In the genomic region with DNA sequence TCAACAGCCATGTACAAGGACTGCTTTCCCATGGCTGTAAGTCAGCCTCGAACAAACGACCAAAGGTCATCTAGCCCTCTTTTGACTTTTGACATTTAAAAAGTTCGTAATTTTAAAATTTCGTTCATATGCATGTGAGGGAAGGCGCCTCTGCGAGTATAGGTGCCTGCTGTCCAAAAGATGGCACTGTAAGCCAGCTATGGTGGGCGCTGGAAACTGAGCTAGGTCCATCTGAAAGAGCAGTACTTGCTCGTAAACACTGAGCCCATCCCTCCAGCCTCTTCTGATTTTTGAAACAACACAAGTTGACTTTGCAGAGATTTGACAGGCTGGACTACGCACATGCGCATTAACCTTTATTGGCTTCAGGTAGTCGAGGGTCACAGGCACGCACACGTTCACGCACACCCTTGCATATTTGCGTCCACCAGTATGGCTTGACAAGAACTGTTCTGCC, we compare ENCODE assay signal across 19 mouse cellular contexts. TPM values are rescaled to one million over a fixed set of nuclear protein-coding genes. Genes with fewer than 3 reads are reported as not detected.
DNase-seq lines count a peak whose midpoint lies in the region; ATAC-seq and TF ChIP-seq lines count a peak whose summit lies in the region.
"Had no signal": no experiment of that assay in that cellular context is flagged by ENCODE, and none has a peak within 500 bp of the region (broad histone marks: within the 10 kb centered on the region; RNA-seq: fewer than 3 reads in every experiment).

A gene (plus strand): TSS at position 407 of the 457 bp plus-strand sequence.

- no peak for DNase-seq in midbrain, embryonic 10.5 days (ENCODE audit: low spot score)
- DNase-seq in ES-CJ7 (ENCODE audit: low read depth, low spot score): peak; percentile 35
- DNase-seq in embryo, embryonic 10.5 days (ENCODE audit: low spot score): peak; percentile 24
- no peak for DNase-seq in right cerebral cortex, postnatal 14 days
- DNase-seq: cerebellum, adult 18-20 months; heart, postnatal 10 days; kidney, postnatal 10 days; lung, postnatal 10 days; thymus, postnatal 14 days had no signal

- no peak within 1 kb of the TSS for H3K27ac ChIP-seq in intestine, postnatal 0 days (ENCODE audit: low read depth, low read length)
- H3K27ac ChIP-seq in intestine, embryonic 15.5 days: no peak within 1 kb of the TSS
- no peak within 1 kb of the TSS for H3K27ac ChIP-seq in midbrain, embryonic 15.5 days
- no peak within 1 kb of the TSS for H3K27ac ChIP-seq in midbrain, embryonic 10.5 days (replicated peaks)
- H3K27ac ChIP-seq: forebrain, embryonic 15.5 days had no signal

- H3K4me1 ChIP-seq in intestine, postnatal 0 days (replicated peaks; ENCODE audit: control insufficient read depth, insufficient read depth, low read length): no peaks in the 10 kb centered on the region
- H3K4me1 ChIP-seq in intestine, embryonic 15.5 days (replicated peaks): no peaks in the 10 kb centered on the region
- H3K4me1 ChIP-seq in midbrain, embryonic 15.5 days: no peaks in the 10 kb centered on the region
- H3K4me1 ChIP-seq in midbrain, embryonic 10.5 days: peaks cover 4% of the 10 kb centered on the region
- H3K4me1 ChIP-seq: forebrain, embryonic 15.5 days had no signal

- ATAC-seq in intestine, postnatal 0 days: no peak
- no peak for ATAC-seq in intestine, embryonic 15.5 days
- ATAC-seq in midbrain, embryonic 15.5 days (replicated peaks): peak; percentile 54; the same call in 1 of the 2 replicates
- no peak for ATAC-seq in megakaryocyte progenitor cell, adult 5-6 weeks (replicated peaks; ENCODE audit: poor library complexity)
- ATAC-seq: forebrain, embryonic 15.5 days; hindbrain, embryonic 16.5 days had no signal

- no peak within 1 kb of the TSS for H3K4me3 ChIP-seq in intestine, postnatal 0 days (ENCODE audit: low read depth, low read length)
- H3K4me3 ChIP-seq in intestine, embryonic 15.5 days (replicated peaks): no peak within 1 kb of the TSS
- H3K4me3 ChIP-seq in midbrain, embryonic 15.5 days: no peak within 1 kb of the TSS
- no peak within 1 kb of the TSS for H3K4me3 ChIP-seq in midbrain, embryonic 10.5 days
- H3K4me3 ChIP-seq: erythroblast, embryonic 14.5 days; forebrain, embryonic 15.5 days had no signal

- no peaks in the 10 kb centered on the region for H3K27me3 ChIP-seq in intestine, postnatal 0 days (replicated peaks; ENCODE audit: control insufficient read depth, insufficient read depth, low read length)
- no peaks in the 10 kb centered on the region for H3K27me3 ChIP-seq in intestine, embryonic 15.5 days (replicated peaks)
- no peaks in the 10 kb centered on the region for H3K27me3 ChIP-seq in midbrain, embryonic 15.5 days (replicated peaks)
- no peaks in the 10 kb centered on the region for H3K27me3 ChIP-seq in midbrain, embryonic 10.5 days (ENCODE audit: low read depth, poor library complexity, severe bottlenecking)
- H3K27me3 ChIP-seq: forebrain, embryonic 15.5 days had no signal

- TF ChIP-seq CTCF in intestine, postnatal 0 days (IDR thresholded peaks at IDR 0.05; ENCODE audit: low read depth): peak; percentile 40

- no peaks in the 10 kb centered on the region for H3K36me3 ChIP-seq in intestine, postnatal 0 days (ENCODE audit: control insufficient read depth, insufficient read depth)
- no peaks in the 10 kb centered on the region for H3K36me3 ChIP-seq in intestine, embryonic 15.5 days
- H3K36me3 ChIP-seq in midbrain, embryonic 15.5 days (replicated peaks): no peaks in the 10 kb centered on the region
- no peaks in the 10 kb centered on the region for H3K36me3 ChIP-seq in midbrain, embryonic 10.5 days
- H3K36me3 ChIP-seq: forebrain, embryonic 15.5 days had no signal

- 75% methylated on average over 15 of the region's 15 CpGs for WGBS in intestine, postnatal 0 days
- 75% methylated on average over 15 of the region's 15 CpGs for WGBS in intestine, embryonic 15.5 days
- WGBS in midbrain, embryonic 15.5 days: 84% methylated on average over 15 of the region's 15 CpGs
- 81% methylated on average over 15 of the region's 15 CpGs for WGBS in midbrain, embryonic 10.5 days

- H3K4me2 ChIP-seq in intestine, postnatal 0 days (replicated peaks; ENCODE audit: low read depth): no peak within 1 kb of the TSS
- H3K4me2 ChIP-seq in intestine, embryonic 15.5 days (replicated peaks): no peak within 1 kb of the TSS
- no peak within 1 kb of the TSS for H3K4me2 ChIP-seq in midbrain, embryonic 15.5 days
- H3K4me2 ChIP-seq: forebrain, embryonic 15.5 days had no signal

- no peak within 1 kb of the TSS for H3K9ac ChIP-seq in intestine, postnatal 0 days (ENCODE audit: low read depth, low read length)
- H3K9ac ChIP-seq in intestine, embryonic 15.5 days: no peak within 1 kb of the TSS
- no peak within 1 kb of the TSS for H3K9ac ChIP-seq in midbrain, embryonic 15.5 days
- H3K9ac ChIP-seq: forebrain, embryonic 15.5 days had no signal

- H3K9me3 ChIP-seq in intestine, postnatal 0 days (ENCODE audit: control insufficient read depth): no peaks in the 10 kb centered on the region
- H3K9me3 ChIP-seq in intestine, embryonic 15.5 days: no peaks in the 10 kb centered on the region
- no peaks in the 10 kb centered on the region for H3K9me3 ChIP-seq in midbrain, embryonic 15.5 days
- no peaks in the 10 kb centered on the region for H3K9me3 ChIP-seq in midbrain, embryonic 10.5 days (replicated peaks)
- H3K9me3 ChIP-seq: forebrain, embryonic 15.5 days had no signal

RNA-seq across cellular contexts. Expression of the gene that starts here (rescaled TPM):
- polyA plus RNA-seq in intestine, postnatal 0 days (2015; fragmentation: Nextera tagmentation; extraction: Ambion mirVana): not detected in 2 replicates
- polyA plus RNA-seq in intestine, embryonic 15.5 days (2015; fragmentation: Nextera tagmentation; extraction: Ambion mirVana): not detected in 2 replicates
- 0.09 and 0.18 TPM in 2 replicates for polyA plus RNA-seq in midbrain, embryonic 15.5 days (2015; fragmentation: Nextera tagmentation; extraction: Ambion mirVana)
- not detected in 2 replicates for polyA plus RNA-seq in midbrain, embryonic 10.5 days (2016; fragmentation: Nextera tagmentation; extraction: Ambion mirVana)
- not detected in 2 replicates for total RNA-seq in megakaryocyte progenitor cell, adult 5-6 weeks (2015)
- total RNA-seq in megakaryocyte progenitor cell, adult 5-6 weeks (2017): 0.62 TPM in 1 of 2 replicates, not detected in the other
- total RNA-seq: adrenal gland, adult 18-20 months; gastrocnemius, adult 18-20 months; heart, postnatal 10 days; liver, adult 2 months had no signal
- polyA plus RNA-seq: erythroblast, embryonic 14.5 days; hindbrain, embryonic 16.5 days; liver, adult 2 months had no signal

Comparison
In these comparisons a context has a peak if more than half of its experiments do, and no peak if none do; other contexts are left out.
1. Peak in ATAC-seq in midbrain, embryonic 15.5 days; RNA of the gene not detected or under 1 TPM.
2. DNase-seq: peak in ES-CJ7 (single experiment) and embryo, embryonic 10.5 days (single experiment); none in midbrain, embryonic 10.5 days (single experiment) and right cerebral cortex, postnatal 14 days (single experiment).